Mouse (Mus musculus): ENCODE data around the gene Tmem132d. TPM values are rescaled to one million over a fixed set of nuclear protein-coding genes. Genes with fewer than 3 reads are reported as not detected.

Gene Tmem132d
- polyA plus RNA-seq, 2 experiments, result 0.33 to 0.58 TPM

- Histone ChIP-seq H3K36me3 (ENCODE audit: control insufficient read depth, insufficient read depth, low read length) (no peaks in the 10 kb centered on the region), H3K4me3 (replicated peaks; ENCODE audit: low read length) (no peak overlapping the region), H3K9me3 (ENCODE audit: control insufficient read depth, low read length) (no peaks in the 10 kb centered on the region), H3K27ac (replicated peaks; ENCODE audit: low read depth, low read length) (no peak overlapping the region), H3K9ac (ENCODE audit: low read depth, low read length, severe bottlenecking) (no peak overlapping the region), H3K27me3 (ENCODE audit: control insufficient read depth, insufficient read depth, low read length) (no peaks in the 10 kb centered on the region), H3K4me2 (replicated peaks; ENCODE audit: low read depth, low read length, severe bottlenecking) (no peak overlapping the region), H3K4me1 (ENCODE audit: control insufficient read depth, insufficient read depth, low read length) (no peaks in the 10 kb centered on the region)
- no peak for TF ChIP-seq POLR2A (IDR thresholded peaks at IDR 0.05; ENCODE audit: borderline replicate concordance, extremely low read depth, insufficient read depth, insufficient read length)
- 77% methylated on average over 1 of the region's 1 CpGs for WGBS
- ATAC-seq (ENCODE audit: low FRiP score, low read depth), result no peak
- no peak for DNase-seq (ENCODE audit: low spot score)
Observed at GRCm38 (mm10) chr5:127852305-127852704, 580.6 kb downstream of the Tmem132d start.

DNA sequence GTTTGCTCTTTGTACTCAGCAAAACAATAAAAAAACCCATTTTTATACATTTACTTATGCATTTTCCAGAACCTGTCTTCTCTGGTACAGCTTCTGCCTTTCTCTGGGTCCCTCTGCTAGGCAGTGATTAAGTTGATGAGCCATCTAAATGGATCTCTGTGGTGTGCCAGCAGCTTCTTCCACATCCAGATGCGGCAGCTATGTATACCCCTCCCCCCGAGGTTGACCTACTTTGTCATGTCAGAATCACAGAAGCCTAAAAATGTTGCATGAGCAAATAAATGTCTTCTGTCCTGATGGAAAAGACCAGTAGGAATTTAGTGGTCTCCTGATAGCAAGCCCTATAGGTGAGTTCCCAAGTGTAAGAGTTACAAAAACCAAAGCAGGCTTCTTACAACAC, 601.1 kb downstream of the Tmem132d start:
- Histone ChIP-seq H3K4me2 (replicated peaks; ENCODE audit: low read depth, low read length, severe bottlenecking) (no peak overlapping the region), H3K9ac (ENCODE audit: low read depth, low read length, severe bottlenecking) (no peak overlapping the region), H3K4me1 (ENCODE audit: control insufficient read depth, insufficient read depth, low read length) (no peaks in the 10 kb centered on the region), H3K27me3 (ENCODE audit: control insufficient read depth, insufficient read depth, low read length) (no peaks in the 10 kb centered on the region), H3K27ac (replicated peaks; ENCODE audit: low read depth, low read length) (no peak overlapping the region), H3K4me3 (replicated peaks; ENCODE audit: low read length) (no peak overlapping the region), H3K9me3 (ENCODE audit: control insufficient read depth, low read length) (no peaks in the 10 kb centered on the region), H3K36me3 (ENCODE audit: control insufficient read depth, insufficient read depth, low read length) (no peaks in the 10 kb centered on the region)
- no peak for DNase-seq (ENCODE audit: low spot score)
- ATAC-seq (ENCODE audit: low FRiP score, low read depth), result no peak
- no peak for TF ChIP-seq POLR2A (IDR thresholded peaks at IDR 0.05; ENCODE audit: borderline replicate concordance, extremely low read depth, insufficient read depth, insufficient read length)
- 94% methylated on average over 2 of the region's 2 CpGs for WGBS

GRCm38 (mm10) chr5:127830831-127831230, 602.0 kb downstream of the Tmem132d start:
- WGBS, result 61% methylated on average over 1 of the region's 1 CpGs
- no peak for ATAC-seq (ENCODE audit: low FRiP score, low read depth)
- no peaks in the 10 kb centered on the region for H3K4me1 ChIP-seq (ENCODE audit: control insufficient read depth, insufficient read depth, low read length)

GRCm38 (mm10) chr5:127828756-127829155, 604.1 kb downstream of the Tmem132d start:
- H3K4me2 ChIP-seq (replicated peaks; ENCODE audit: low read depth, low read length, severe bottlenecking), result no peak overlapping the region
- DNase-seq (ENCODE audit: low spot score) (no peak), ATAC-seq (ENCODE audit: low FRiP score, low read depth) (no peak)
- H3K4me3 ChIP-seq (replicated peaks; ENCODE audit: low read length), result no peak overlapping the region
- H3K4me1 ChIP-seq (ENCODE audit: control insufficient read depth, insufficient read depth, low read length), result no peaks in the 10 kb centered on the region
- H3K27me3 ChIP-seq (ENCODE audit: control insufficient read depth, insufficient read depth, low read length), result no peaks in the 10 kb centered on the region
- no peaks in the 10 kb centered on the region for H3K36me3 ChIP-seq (ENCODE audit: control insufficient read depth, insufficient read depth, low read length)
- H3K9ac ChIP-seq (ENCODE audit: low read depth, low read length, severe bottlenecking), result no peak overlapping the region
- WGBS, result 91% methylated on average over 6 of the region's 6 CpGs
- no peak overlapping the region for H3K27ac ChIP-seq (replicated peaks; ENCODE audit: low read depth, low read length)
- H3K9me3 ChIP-seq (ENCODE audit: control insufficient read depth, low read length), result no peaks in the 10 kb centered on the region
- TF ChIP-seq POLR2A (IDR thresholded peaks at IDR 0.05; ENCODE audit: borderline replicate concordance, extremely low read depth, insufficient read depth, insufficient read length), result no peak

More at GRCm38 (mm10) chr5:127830831-127831230, 602.0 kb downstream of the Tmem132d start:
- Histone ChIP-seq H3K27ac (replicated peaks; ENCODE audit: low read depth, low read length) (no peak overlapping the region), H3K9ac (ENCODE audit: low read depth, low read length, severe bottlenecking) (no peak overlapping the region), H3K4me2 (replicated peaks; ENCODE audit: low read depth, low read length, severe bottlenecking) (no peak overlapping the region), H3K27me3 (ENCODE audit: control insufficient read depth, insufficient read depth, low read length) (no peaks in the 10 kb centered on the region), H3K36me3 (ENCODE audit: control insufficient read depth, insufficient read depth, low read length) (no peaks in the 10 kb centered on the region), H3K4me3 (replicated peaks; ENCODE audit: low read length) (no peak overlapping the region), H3K9me3 (ENCODE audit: control insufficient read depth, low read length) (no peaks in the 10 kb centered on the region)
- no peak for DNase-seq (ENCODE audit: low spot score)
- no peak for TF ChIP-seq POLR2A (IDR thresholded peaks at IDR 0.05; ENCODE audit: borderline replicate concordance, extremely low read depth, insufficient read depth, insufficient read length)

DNA sequence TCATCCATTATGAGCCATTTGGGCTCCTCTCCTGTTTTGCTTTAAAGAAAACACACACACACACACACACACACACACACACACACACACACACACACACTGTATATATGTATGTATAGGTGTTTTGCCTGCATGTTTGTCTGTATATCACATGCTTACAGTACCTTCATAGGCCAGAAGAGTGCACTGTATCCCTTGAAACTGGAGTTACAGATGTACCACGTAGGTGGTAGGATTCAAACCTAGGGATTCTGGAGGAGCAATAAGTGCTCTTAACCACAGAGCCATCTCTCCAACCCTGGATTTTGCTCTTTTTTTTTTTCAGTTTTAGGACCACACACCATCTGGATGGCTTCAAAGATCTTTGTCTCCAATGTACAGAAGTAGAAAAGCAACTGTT, 610.9 kb downstream of the Tmem132d start:
- H3K27me3 ChIP-seq (ENCODE audit: control insufficient read depth, insufficient read depth, low read length), result no peaks in the 10 kb centered on the region
- H3K4me3 ChIP-seq (replicated peaks; ENCODE audit: low read length), result no peak overlapping the region
- DNase-seq (ENCODE audit: low spot score), result no peak
- H3K4me2 ChIP-seq (replicated peaks; ENCODE audit: low read depth, low read length, severe bottlenecking), result no peak overlapping the region
- 13% methylated on average over 1 of the region's 1 CpGs for WGBS
- TF ChIP-seq POLR2A (IDR thresholded peaks at IDR 0.05; ENCODE audit: borderline replicate concordance, extremely low read depth, insufficient read depth, insufficient read length), result no peak
- H3K9me3 ChIP-seq (ENCODE audit: control insufficient read depth, low read length), result peaks cover 4% of the 10 kb centered on the region; the same call in 1 of the 2 replicates
- no peak overlapping the region for H3K27ac ChIP-seq (replicated peaks; ENCODE audit: low read depth, low read length)
- no peak overlapping the region for H3K9ac ChIP-seq (ENCODE audit: low read depth, low read length, severe bottlenecking)
- no peaks in the 10 kb centered on the region for H3K36me3 ChIP-seq (ENCODE audit: control insufficient read depth, insufficient read depth, low read length)
- ATAC-seq (ENCODE audit: low FRiP score, low read depth), result no peak
- H3K4me1 ChIP-seq (ENCODE audit: control insufficient read depth, insufficient read depth, low read length), result no peaks in the 10 kb centered on the region

DNA sequence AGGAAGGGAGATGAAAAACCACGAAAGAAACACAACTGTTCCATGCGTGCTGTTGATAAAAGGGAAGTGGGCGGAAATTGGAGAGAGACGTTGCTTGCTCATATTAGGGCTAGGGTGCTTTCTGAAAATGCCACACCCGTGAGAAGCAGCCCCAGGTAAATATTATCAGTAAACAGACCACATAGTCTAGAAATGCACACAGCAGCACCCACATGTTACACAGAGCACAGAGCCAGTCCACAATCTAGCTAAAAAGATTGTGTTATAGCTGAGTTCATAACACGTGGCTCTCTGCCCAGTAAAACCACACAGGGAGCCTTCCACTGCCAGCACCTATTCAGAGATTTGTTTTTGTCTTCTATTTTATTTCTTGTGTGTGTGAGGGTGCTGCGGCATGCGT, 617.6 kb downstream of the Tmem132d start:
- 80% methylated on average over 8 of the region's 8 CpGs for WGBS
- TF ChIP-seq POLR2A (IDR thresholded peaks at IDR 0.05; ENCODE audit: borderline replicate concordance, extremely low read depth, insufficient read depth, insufficient read length), result no peak
- no peaks in the 10 kb centered on the region for H3K4me1 ChIP-seq (ENCODE audit: control insufficient read depth, insufficient read depth, low read length)
- H3K4me2 ChIP-seq (replicated peaks; ENCODE audit: low read depth, low read length, severe bottlenecking), result no peak overlapping the region
- H3K27ac ChIP-seq (replicated peaks; ENCODE audit: low read depth, low read length), result no peak overlapping the region
- DNase-seq (ENCODE audit: low spot score), result no peak
- H3K27me3 ChIP-seq (ENCODE audit: control insufficient read depth, insufficient read depth, low read length), result no peaks in the 10 kb centered on the region
- no peak overlapping the region for H3K4me3 ChIP-seq (replicated peaks; ENCODE audit: low read length)
- no peak overlapping the region for H3K9ac ChIP-seq (ENCODE audit: low read depth, low read length, severe bottlenecking)
- no peaks in the 10 kb centered on the region for H3K9me3 ChIP-seq (ENCODE audit: control insufficient read depth, low read length)
- H3K36me3 ChIP-seq (ENCODE audit: control insufficient read depth, insufficient read depth, low read length), result no peaks in the 10 kb centered on the region
- no peak for ATAC-seq (ENCODE audit: low FRiP score, low read depth)

Measured in limb, embryonic 14.5 days (tissue).